Mouse (Mus musculus): ENCODE data around the gene Kdelr2. TPM values are rescaled to one million over a fixed set of nuclear protein-coding genes. Genes with fewer than 3 reads are reported as not detected.

The Kdelr2 gene
- total and polyA plus RNA-seq, 3 experiments: 80.5 to 94.4 TPM; not detected in 1

- peaks cover 13% of the 10 kb centered on the region for H3K79me2 ChIP-seq (ENCODE audit: control insufficient read depth, insufficient read depth, low read length, poor library complexity)
- no peaks in the 10 kb centered on the region for H3K9me3 ChIP-seq (replicated peaks; ENCODE audit: insufficient read depth, low read length)
- peak overlapping the region; percentile 80 for H3K9ac ChIP-seq (ENCODE audit: control insufficient read depth, low read depth, low read length, poor library complexity, severe bottlenecking)
- peaks cover 0 to 6% of the 10 kb centered on the region in 2 experiments; a peak in 3 of 4 replicates for H3K36me3 ChIP-seq (ENCODE audit: control insufficient read depth in 1 of 2, insufficient read depth in 2 of 2, low read length in 2 of 2)
- H3K27me3 ChIP-seq (ENCODE audit: control insufficient read depth in 1 of 2, insufficient read depth in 2 of 2, low read length in 2 of 2): peaks cover 2% of the 10 kb centered on the region in 2 experiments; a peak in 2 of 4 replicates
- no peak for DNase-seq (ENCODE audit: low read depth, low spot score)
- TF ChIP-seq SIN3A (IDR thresholded peaks at IDR 0.05; ENCODE audit: low read length): no peak
- no peak for TF ChIP-seq ZKSCAN1 (IDR thresholded peaks at IDR 0.05; ENCODE audit: low read depth, low read length)
- no peak for TF ChIP-seq POLR2AphosphoS2 (IDR thresholded peaks at IDR 0.05; ENCODE audit: low read length)
- TF ChIP-seq UBTF (IDR thresholded peaks at IDR 0.05; ENCODE audit: borderline replicate concordance, insufficient read depth, low read depth, low read length): 0 out of 2 replicates have a peak, but pooled peaks have one; percentile 51
- peaks cover 10 to 11% of the 10 kb centered on the region in 2 experiments; a peak in 1 of 4 replicates for H3K4me1 ChIP-seq (ENCODE audit: control insufficient read depth in 1 of 2, insufficient read depth in 2 of 2, low read length in 2 of 2)
- H3K4me3 ChIP-seq (ENCODE audit: control insufficient read depth in 1 of 2, insufficient read depth in 1 of 2, low read depth in 2 of 2, low read length in 2 of 2): peak overlapping the region; percentile 80 to 84
- peak overlapping the region; percentile 41 for H3K27ac ChIP-seq (ENCODE audit: control insufficient read depth, low read depth, low read length)
Measured at GRCm38 (mm10) chr5:143464757-143465118, 61.1 kb downstream of the Kdelr2 start.

DNA sequence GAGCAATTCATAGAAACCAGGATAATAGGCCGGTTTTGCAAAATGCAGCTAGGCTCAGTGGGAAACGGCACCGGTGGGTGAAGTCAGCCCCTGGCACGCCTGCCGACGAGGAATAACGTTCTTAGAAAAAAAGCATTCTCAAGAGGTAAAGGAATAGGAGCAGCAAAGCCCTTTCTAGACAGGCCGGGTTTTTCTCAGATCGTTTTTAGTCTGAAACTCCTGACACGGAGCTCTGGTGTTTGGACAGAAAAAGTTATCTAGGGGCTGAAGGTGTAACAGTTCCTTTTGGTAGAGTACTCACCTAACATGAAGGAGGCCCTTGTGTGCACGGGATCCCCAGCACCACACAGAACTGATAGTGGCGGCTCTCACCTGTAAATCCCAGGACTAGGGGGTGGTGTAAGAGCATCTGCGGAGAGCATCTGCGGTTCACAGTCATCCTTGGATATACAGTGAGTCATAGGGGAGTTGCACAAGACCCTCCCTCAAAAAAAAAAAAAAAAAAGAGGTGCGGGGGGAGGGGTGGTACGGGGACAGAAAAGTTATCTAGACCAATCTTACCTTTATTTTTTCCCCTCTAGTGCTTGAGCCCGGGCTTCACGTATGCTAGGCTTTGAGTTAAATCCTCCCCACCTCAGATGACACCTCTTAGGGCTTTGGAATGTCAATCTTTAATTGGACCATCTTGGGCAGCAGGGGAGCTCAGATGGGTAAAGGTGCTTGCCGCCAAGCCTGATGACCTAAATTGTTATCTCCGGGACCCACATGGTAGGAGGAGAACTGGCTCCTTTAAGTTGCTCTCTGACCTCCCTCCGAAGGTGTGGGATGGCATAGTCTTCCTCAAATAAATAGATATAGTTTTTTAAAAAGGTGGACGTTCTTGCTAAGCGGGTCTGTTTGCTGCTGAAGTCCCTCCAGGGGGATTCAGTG, 61.8 kb downstream of the Kdelr2 start:
- peaks cover 0 to 2% of the 10 kb centered on the region in 2 experiments; a peak in 1 of 4 replicates for H3K27me3 ChIP-seq (ENCODE audit: control insufficient read depth in 1 of 2, insufficient read depth in 2 of 2, low read length in 2 of 2)
- H3K36me3 ChIP-seq (ENCODE audit: control insufficient read depth in 1 of 2, insufficient read depth in 2 of 2, low read length in 2 of 2): peaks cover 0 to 8% of the 10 kb centered on the region in 2 experiments; a peak in 3 of 4 replicates
- H3K9me3 ChIP-seq (replicated peaks; ENCODE audit: insufficient read depth, low read length): no peaks in the 10 kb centered on the region
- DNase-seq (ENCODE audit: low read depth, low spot score): peak; percentile 70
- peaks cover 13% of the 10 kb centered on the region for H3K79me2 ChIP-seq (ENCODE audit: control insufficient read depth, insufficient read depth, low read length, poor library complexity)
- H3K4me1 ChIP-seq (ENCODE audit: control insufficient read depth in 1 of 2, insufficient read depth in 2 of 2, low read length in 2 of 2): peaks cover 10 to 14% of the 10 kb centered on the region in 2 experiments; a peak in 2 of 4 replicates
- H3K4me3 ChIP-seq (ENCODE audit: control insufficient read depth in 1 of 2, insufficient read depth in 1 of 2, low read depth in 2 of 2, low read length in 2 of 2): peak overlapping the region; percentile 80 to 84
- TF ChIP-seq JUND (IDR thresholded peaks at IDR 0.05; ENCODE audit: low read depth, low read length): no peak
- TF ChIP-seq NELFE (IDR thresholded peaks at IDR 0.05; ENCODE audit: low read depth, low read length): 0 out of 2 replicates have a peak, but pooled peaks have one; percentile 32
- TF ChIP-seq MXI1 (IDR thresholded peaks at IDR 0.05; ENCODE audit: low read depth, low read length): peak; percentile 42; the same call in 1 of the 2 replicates
- no peak for TF ChIP-seq E2F4 (IDR thresholded peaks at IDR 0.05; ENCODE audit: borderline replicate concordance, low read depth, low read length)
- no peak for TF ChIP-seq TBP (IDR thresholded peaks at IDR 0.05; ENCODE audit: low read depth, low read length)
- peak in 1 of 2 experiments; percentile 47; a peak in 1 of 4 replicates for TF ChIP-seq EP300 (IDR thresholded peaks at IDR 0.05; ENCODE audit: low read depth in 1 of 2, low read length in 2 of 2)
- no peak for TF ChIP-seq USF2 (IDR thresholded peaks at IDR 0.05; ENCODE audit: borderline replicate concordance in 1 of 2, insufficient read depth in 1 of 2, low read depth in 1 of 2, low read length in 2 of 2)
- TF ChIP-seq CHD1 (IDR thresholded peaks at IDR 0.05; ENCODE audit: low read depth, low read length): no peak
- no peak for TF ChIP-seq RCOR1 (IDR thresholded peaks at IDR 0.05; ENCODE audit: low read depth, low read length)
- no peak for TF ChIP-seq ZMIZ1 (IDR thresholded peaks at IDR 0.05; ENCODE audit: low read depth, low read length)
- TF ChIP-seq SIN3A (IDR thresholded peaks at IDR 0.05; ENCODE audit: low read length): peak; percentile 56
- TF ChIP-seq POLR2AphosphoS5 (IDR thresholded peaks at IDR 0.05; ENCODE audit: borderline replicate concordance, low read depth, low read length): no peak
- TF ChIP-seq POLR2AphosphoS2 (IDR thresholded peaks at IDR 0.05; ENCODE audit: low read length): no peak
- TF ChIP-seq KAT2A (conservative IDR thresholded peaks at IDR 0.05; ENCODE audit: low read depth, low read length): no peak
- 0 out of 2 replicates have a peak, but pooled peaks have one; percentile 18 for TF ChIP-seq HCFC1 (IDR thresholded peaks at IDR 0.05; ENCODE audit: low read depth, low read length)
- TF ChIP-seq ZC3H11A (IDR thresholded peaks at IDR 0.05; ENCODE audit: low read depth, low read length): no peak
- 0 out of 2 replicates have a peak, but pooled peaks have one; percentile 10 for TF ChIP-seq TCF12 (IDR thresholded peaks at IDR 0.05; ENCODE audit: low read depth, low read length)
- no peak for TF ChIP-seq MEF2A (IDR thresholded peaks at IDR 0.05; ENCODE audit: extremely low read depth, insufficient replicate concordance, low read depth, low read length, poor library complexity, severe bottlenecking)
- no peak for TF ChIP-seq MAZ (IDR thresholded peaks at IDR 0.05; ENCODE audit: low read depth, low read length)
- peak; percentile 81 for TF ChIP-seq ZNF384 (IDR thresholded peaks at IDR 0.05; ENCODE audit: low read depth, low read length)
- no peak for TF ChIP-seq ZKSCAN1 (IDR thresholded peaks at IDR 0.05; ENCODE audit: low read depth, low read length)
- TF ChIP-seq GATA1 (IDR thresholded peaks at IDR 0.05; ENCODE audit: low read depth, low read length): peak; percentile 41; the same call in 1 of the 2 replicates
- TF ChIP-seq TAL1 (IDR thresholded peaks at IDR 0.05; ENCODE audit: low read length): peak; percentile 83
- H3K9ac ChIP-seq (ENCODE audit: control insufficient read depth, low read depth, low read length, poor library complexity, severe bottlenecking): peak overlapping the region; percentile 80
- peak overlapping the region; percentile 30; the same call in 1 of the 2 replicates for H3K27ac ChIP-seq (ENCODE audit: control insufficient read depth, low read depth, low read length)

All from MEL (cell line).